Mouse (Mus musculus): ENCODE results near the gene Nags.
A peak's percentile ranks its signal among the peaks of the same experiment; 100 is the strongest.
"Not testable (repeated sequence)": the region's sequence is repeated elsewhere in the genome, so short reads cannot be mapped to it uniquely, and the experiment has no call there.

The Nags gene

GRCm38 (mm10) chr11:102158024-102158423 lies 12.7 kb downstream of the Nags start:
- DNase-seq: not testable (repeated sequence)

- peak; percentile 85 to 94 for DNase-seq
These were observed 14.5 kb downstream of the Nags start for GRCm38 (mm10) chr11:102159781-102160180.

- DNase-seq: peak; percentile 75 to 78
These were observed 20.8 kb downstream of the Nags start for GRCm38 (mm10) chr11:102165971-102166722.

- DNase-seq: peak in 1 of 2 experiments; percentile 48
These were observed 22.2 kb downstream of the Nags start for GRCm38 (mm10) chr11:102167539-102167938.

GRCm38 (mm10) chr11:102168689-102169088 lies 23.4 kb downstream of the Nags start:
- DNase-seq: no peak

GRCm38 (mm10) chr11:102179836-102180235 lies 34.5 kb downstream of the Nags start:
- no peak for DNase-seq

- no peak for DNase-seq
These were observed 38.9 kb downstream of the Nags start for GRCm38 (mm10) chr11:102184253-102184645.

GRCm38 (mm10) chr11:102184646-102185495 lies 39.6 kb downstream of the Nags start, which contains the start of gene Lsm12:
Gene Lsm12, minus strand, starts transcription at chr11:102185296.
- DNase-seq: peak; percentile 98 to 99

GRCm38 (mm10) chr11:102185677-102186076 lies 40.4 kb downstream of the Nags start:
- no peak for DNase-seq

GRCm38 (mm10) chr11:102186235-102186634 lies 40.9 kb downstream of the Nags start:
- no peak for DNase-seq

- DNase-seq: no peak
These were observed 43.7 kb downstream of the Nags start for GRCm38 (mm10) chr11:102188980-102189379.

GRCm38 (mm10) chr11:102189461-102190436 lies 44.4 kb downstream of the Nags start, which contains the start of gene G6pc3:
Gene G6pc3, plus strand, starts transcription at chr11:102189620.
- DNase-seq: peak; percentile 88 to 91

- DNase-seq: no peak
These were observed 45.5 kb downstream of the Nags start for GRCm38 (mm10) chr11:102190848-102191247.

- no peak for DNase-seq
These were observed 48.5 kb downstream of the Nags start for GRCm38 (mm10) chr11:102193657-102194440.

- no peak for DNase-seq
These were observed 50.9 kb downstream of the Nags start for GRCm38 (mm10) chr11:102196018-102196797.

GRCm38 (mm10) chr11:102198245-102198644 lies 52.9 kb downstream of the Nags start:
- DNase-seq: no peak
